Mouse (Mus musculus) CH12.LX (cell line): ENCODE results near the gene Dnah5. TPM values are rescaled to one million over a fixed set of nuclear protein-coding genes. Genes with fewer than 3 reads are reported as not detected.

Experiments used
- DNase-seq: peaks from one replicate; pipeline ENCODE4 v3.0.0-alpha.2; 2013; ENCODE audit errors: extremely low read depth
- H3K27ac ChIP-seq: 2 replicates; pipeline ENCODE4 v1.5.1; 2012; ENCODE audit warnings: low read depth, mild to moderate bottlenecking, control low read depth, moderate library complexity; ENCODE audit not compliant: insufficient read depth
- H3K27me3 ChIP-seq: replicated peaks from 2 replicates; pipeline ENCODE3; 2012; ENCODE audit warnings: inconsistent platforms
- H3K36me3 ChIP-seq, 2 experiments: replicated peaks in 1 of 2; 2 replicates each; pipeline versions ENCODE3 to v1.6.1; 2012; ENCODE audit warnings: inconsistent platforms in 1 of 2, low read length in 1 of 2, mild to moderate bottlenecking in 1 of 2, mixed read lengths in 1 of 2, moderate library complexity in 1 of 2; ENCODE audit not compliant: control insufficient read depth in 1 of 2, insufficient read depth in 1 of 2
- H3K4me1 ChIP-seq, 2 experiments: 2 replicates each; pipeline ENCODE4 v1.6.1; 2012; ENCODE audit warnings: inconsistent platforms in 1 of 2, moderate library complexity in 1 of 2; ENCODE audit not compliant: insufficient read depth in 2 of 2, control insufficient read depth in 1 of 2
- H3K4me2 ChIP-seq: 2 replicates; pipeline ENCODE4 v1.6.1; 2012; ENCODE audit warnings: low read depth, mild to moderate bottlenecking, control low read depth; ENCODE audit not compliant: poor library complexity, insufficient read depth, severe bottlenecking
- H3K4me3 ChIP-seq, 3 experiments: fragments of 150-350 bp in 1 of 3; sonication (generic) in 1 of 3; replicated peaks in 1 of 3; 2 replicates each; pipeline versions ENCODE3 to v1.5.1; 2011 to 2012; ENCODE audit warnings: low read depth in 2 of 3, low read length in 2 of 3, mild to moderate bottlenecking in 2 of 3, moderate library complexity in 2 of 3, control low read depth in 1 of 3, improper control_type of control experiment in 1 of 3, inconsistent platforms in 1 of 3, mixed read lengths in 1 of 3; ENCODE audit not compliant: poor library complexity in 1 of 3
- H3K79me2 ChIP-seq: replicated peaks from 2 replicates; pipeline ENCODE4 v1.6.1; 2012; ENCODE audit warnings: mild to moderate bottlenecking, moderate library complexity; ENCODE audit not compliant: control insufficient read depth, poor library complexity, insufficient read depth, severe bottlenecking; ENCODE audit errors: extremely low read depth
- H3K9ac ChIP-seq: 2 replicates; pipeline ENCODE4 v1.6.1; 2012; ENCODE audit warnings: low read depth, mild to moderate bottlenecking, control low read depth, moderate library complexity; ENCODE audit not compliant: insufficient read depth
- H3K9me3 ChIP-seq: replicated peaks from 2 replicates; pipeline ENCODE3; 2012; ENCODE audit warnings: low read length, inconsistent platforms, mixed read lengths
- BHLHE40 ChIP-seq: IDR thresholded peaks from 2 replicates; pipeline ENCODE4 v1.6.1; 2011; ENCODE audit warnings: mild to moderate bottlenecking, low read depth, low read length, improper control_type of control experiment
- ELF1 ChIP-seq: IDR thresholded peaks from 2 replicates; pipeline ENCODE4 v1.6.1; 2014; ENCODE audit warnings: low read depth, mild to moderate bottlenecking, inconsistent platforms, low read length, improper control_type of control experiment
- JUN ChIP-seq: IDR thresholded peaks from 2 replicates; pipeline ENCODE4 v1.6.1; 2011; ENCODE audit warnings: low read depth, mild to moderate bottlenecking, low read length, improper control_type of control experiment, moderate library complexity; ENCODE audit not compliant: insufficient read depth
- MAFK ChIP-seq: IDR thresholded peaks from 2 replicates; pipeline ENCODE4 v1.6.1; 2011; ENCODE audit warnings: low read length, improper control_type of control experiment; ENCODE audit not compliant: insufficient replicate concordance
- MEF2A ChIP-seq: IDR thresholded peaks from 2 replicates; pipeline ENCODE4 v1.6.1; 2014; ENCODE audit warnings: low read depth, mild to moderate bottlenecking, inconsistent platforms, low read length, improper control_type of control experiment, borderline replicate concordance
- MYC ChIP-seq: IDR thresholded peaks from 2 replicates; pipeline ENCODE4 v1.6.1; 2011; ENCODE audit warnings: low read depth, mild to moderate bottlenecking, improper control_type of control experiment, low read length
- POLR2A ChIP-seq: IDR thresholded peaks from 2 replicates; pipeline ENCODE4 v1.6.1; 2011; ENCODE audit warnings: low read depth, mild to moderate bottlenecking, improper control_type of control experiment, low read length
- RAD21 ChIP-seq: IDR thresholded peaks from 2 replicates; pipeline ENCODE4 v1.6.1; 2011; ENCODE audit warnings: low read depth, mild to moderate bottlenecking, low read length, improper control_type of control experiment, moderate library complexity
- SIN3A ChIP-seq: IDR thresholded peaks from 2 replicates; pipeline ENCODE4 v1.6.1; 2012; ENCODE audit warnings: low read length, improper control_type of control experiment, inconsistent platforms
- TBP ChIP-seq: conservative IDR thresholded peaks from 2 replicates; pipeline ENCODE4 v1.6.1; 2011; ENCODE audit warnings: low read depth, low read length, improper control_type of control experiment
- USF1 ChIP-seq: IDR thresholded peaks from 2 replicates; pipeline ENCODE4 v1.6.1; 2014; ENCODE audit warnings: low read depth, mild to moderate bottlenecking, inconsistent platforms, low read length, improper control_type of control experiment
- ZMIZ1 ChIP-seq: IDR thresholded peaks from 2 replicates; pipeline ENCODE4 v1.6.1; 2012; ENCODE audit warnings: low read depth, mild to moderate bottlenecking, inconsistent platforms, low read length, improper control_type of control experiment
- dilution Hi-C: fragments of 300-500 bp; cut with MboI; formaldehyde crosslinking; loops from 2 replicates; pipeline ENCODE4 v1.14.3; 2020; ENCODE audit warnings: low sequenced_read_pairs; ENCODE audit not compliant: extremely low pct_unique_long_range_greater_than_20kb, extremely low pct_ligation_motif_present
- in situ Hi-C: fragments of 300-500 bp; cut with MboI; formaldehyde crosslinking; loops from 3 replicates; pipeline ENCODE4 v1.14.3; 2019; ENCODE audit warnings: low sequenced_read_pairs, low pct_ligation_motif_present, low pct_unique_long_range_greater_than_20kb, mixed read lengths
- polyA plus RNA-seq: library from polyadenylated mRNA; unstranded; fragments of >175 nt; gene quantifications from 2 replicates; pipeline ENCODE4 v1.2.1, GENCODE M21; 2012; ENCODE audit warnings: low read depth; ENCODE audit not compliant: insufficient read length
- total RNA-seq, 2 experiments: library from RNA; depleted of rRNA; stranded (reverse); fragments of 300-350 nt in 1 of 2; fragments of >200 nt in 1 of 2; gene quantifications; 2 replicates each; pipeline ENCODE4 v1.2.3; 2012 to 2014

Dnah5 gene
- total and polyA plus RNA-seq, 3 experiments: under 0.01 to 0.01 TPM; not detected in 1

DNA sequence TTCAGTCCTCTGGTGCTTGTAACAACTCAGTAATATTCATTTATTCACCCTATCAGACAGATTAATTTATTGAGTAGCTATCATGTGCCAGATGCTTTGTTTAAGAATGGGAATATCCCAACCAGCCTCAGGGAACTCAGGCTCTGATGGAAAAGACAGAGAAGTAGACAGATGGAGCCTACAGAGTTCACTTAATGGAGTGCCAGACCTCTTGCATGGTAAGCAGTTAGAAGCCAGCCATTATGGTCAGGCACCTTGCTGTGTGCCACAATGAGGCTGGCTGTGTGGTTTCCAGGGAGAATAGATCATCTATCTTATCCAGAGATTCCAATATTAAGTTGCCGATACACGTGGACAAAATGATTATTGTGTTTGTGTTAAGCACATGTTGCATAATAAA lies 104.3 kb downstream of the Dnah5 start:
- Histone ChIP-seq H3K9me3 (peaks cover 44% of the 10 kb centered on the region), H3K36me3 (no peaks in the 10 kb centered on the region), H3K27me3 (no peaks in the 10 kb centered on the region), H3K4me3 (no peak overlapping the region), H3K4me2 (no peak overlapping the region), H3K9ac (no peak overlapping the region), H3K79me2 (no peaks in the 10 kb centered on the region), H3K27ac (no peak overlapping the region), H3K4me1 (no peaks in the 10 kb centered on the region)
- dilution Hi-C loops (no loop called here), in situ Hi-C loops (no loop called here)
- no peak for DNase-seq
- TF ChIP-seq JUN (no peak), MAFK (no peak), SIN3A (no peak), ZMIZ1 (no peak), POLR2A (no peak), MYC (no peak), ELF1 (no peak), RAD21 (no peak)

- TF ChIP-seq USF1 (no peak), BHLHE40 (no peak), TBP (no peak)
- no peak overlapping the region for H3K9ac ChIP-seq
- H3K79me2 ChIP-seq: no peaks in the 10 kb centered on the region
- H3K4me1 ChIP-seq: no peaks in the 10 kb centered on the region
- H3K27ac ChIP-seq: no peak overlapping the region
- in situ Hi-C loops (no loop called here), dilution Hi-C loops (no loop called here)
- H3K36me3 ChIP-seq: no peaks in the 10 kb centered on the region
- H3K4me3 ChIP-seq: no peak overlapping the region
- no peak overlapping the region for H3K4me2 ChIP-seq
- peaks cover 58% of the 10 kb centered on the region for H3K9me3 ChIP-seq
- no peaks in the 10 kb centered on the region for H3K27me3 ChIP-seq
- DNase-seq: no peak
Observed at GRCm38 (mm10) chr15:28310516-28310915, 107.0 kb downstream of the Dnah5 start.

GRCm38 (mm10) chr15:28313451-28313850 lies 109.9 kb downstream of the Dnah5 start:
- no peaks in the 10 kb centered on the region for H3K36me3 ChIP-seq
- H3K9me3 ChIP-seq: peaks cover 64% of the 10 kb centered on the region
- no peaks in the 10 kb centered on the region for H3K4me1 ChIP-seq
- H3K4me3 ChIP-seq: no peak overlapping the region
- dilution Hi-C loops: no loop called here
- H3K9ac ChIP-seq: no peak overlapping the region
- DNase-seq: no peak
- TF ChIP-seq USF1: peak; percentile 24
- no peak for TF ChIP-seq SIN3A
- no peak for TF ChIP-seq MEF2A
- TF ChIP-seq, all 38 proteins: peak for 1
- in situ Hi-C loops: no loop called here
- H3K27ac ChIP-seq: no peak overlapping the region
- H3K79me2 ChIP-seq: no peaks in the 10 kb centered on the region
- H3K4me2 ChIP-seq: no peak overlapping the region
- no peaks in the 10 kb centered on the region for H3K27me3 ChIP-seq
